In the genomic region with DNA sequence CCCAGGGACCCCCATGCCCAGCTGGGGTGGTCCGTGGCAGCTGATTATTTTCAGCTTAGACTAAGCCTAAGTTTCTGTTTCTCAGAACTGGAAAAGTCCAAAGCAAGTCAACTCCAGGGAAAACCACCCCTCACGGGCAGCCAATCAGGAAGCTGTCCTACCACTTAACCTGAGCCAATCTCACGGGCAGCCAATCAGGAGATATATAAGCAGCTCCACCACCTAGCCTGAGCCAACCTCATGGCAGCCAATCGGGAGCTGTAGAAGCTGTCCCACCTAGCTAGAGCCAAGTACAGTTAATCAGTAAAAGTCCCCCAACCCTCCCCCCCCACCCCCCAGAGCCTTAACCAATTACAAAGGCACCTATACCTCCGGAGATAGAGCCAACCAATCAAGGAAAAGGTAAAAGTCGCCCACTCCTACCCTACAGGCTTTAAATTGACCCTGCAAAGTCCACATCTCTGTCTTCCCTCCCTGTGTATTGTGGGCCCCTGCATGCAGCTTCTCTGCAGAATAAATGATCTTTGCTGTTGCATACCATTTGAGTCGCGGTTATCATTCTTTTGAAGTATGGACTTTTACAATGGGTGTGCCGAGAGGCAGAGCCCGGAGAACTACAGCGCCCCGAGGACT, we compare ENCODE assay signal across 28 mouse cellular contexts. TPM values are rescaled to one million over a fixed set of nuclear protein-coding genes. Genes with fewer than 3 reads are reported as not detected.
DNase-seq lines count a peak whose midpoint lies in the region; ATAC-seq and TF ChIP-seq lines count a peak whose summit lies in the region.
"Had no signal": no experiment of that assay in that cellular context is flagged by ENCODE, and none has a peak within 500 bp of the region (broad histone marks: within the 10 kb centered on the region; RNA-seq: fewer than 3 reads in every experiment).

No protein-coding gene starts in this region.

- H3K4me3 ChIP-seq in kidney, adult 2 months (ENCODE audit: insufficient read depth, low read depth, low read length), result no peak overlapping the region
- peak overlapping the region in 1 of 2 experiments; percentile 48; a peak in 1 of 4 replicates for H3K4me3 ChIP-seq in ES-E14 (ENCODE audit: insufficient read depth in 1 of 2, low read depth in 1 of 2, low read length in 2 of 2, poor library complexity in 1 of 2, severe bottlenecking in 1 of 2)
- no peak overlapping the region for H3K4me3 ChIP-seq in intestine, embryonic 15.5 days (replicated peaks)
- no peak overlapping the region for H3K4me3 ChIP-seq in forebrain, postnatal 0 days (ENCODE audit: low read depth, low read length)
- H3K4me3 ChIP-seq: embryonic facial prominence, embryonic 12.5 days; forebrain, embryonic 15.5 days; heart, adult 2 months; heart, embryonic 12.5 days; hindbrain, embryonic 15.5 days had no signal

- TF ChIP-seq CTCF in kidney, adult 2 months (conservative IDR thresholded peaks at IDR 0.05; ENCODE audit: insufficient read depth, insufficient read length, low read depth, low read length), result no peak
- TF ChIP-seq CTCF in forebrain, postnatal 0 days (IDR thresholded peaks at IDR 0.05; ENCODE audit: low read depth), result no peak

- H3K27ac ChIP-seq in kidney, adult 2 months (ENCODE audit: insufficient read depth, low read depth, low read length), result peak overlapping the region; percentile 37; the same call in 1 of the 2 replicates
- H3K27ac ChIP-seq in ES-E14 (ENCODE audit: insufficient read depth, low read depth, low read length, poor library complexity, severe bottlenecking), result no peak overlapping the region
- peak overlapping the region; percentile 40; the same call in 1 of the 2 replicates for H3K27ac ChIP-seq in intestine, embryonic 15.5 days
- no peak overlapping the region for H3K27ac ChIP-seq in forebrain, postnatal 0 days (ENCODE audit: low read depth, low read length)
- H3K27ac ChIP-seq: embryonic facial prominence, embryonic 12.5 days; forebrain, embryonic 15.5 days; heart, adult 2 months; hindbrain, embryonic 15.5 days had no signal

- H3K27me3 ChIP-seq in kidney, adult 2 months (replicated peaks; ENCODE audit: control insufficient read depth, insufficient read depth, low read length), result no peaks in the 10 kb centered on the region
- no peaks in the 10 kb centered on the region for H3K27me3 ChIP-seq in intestine, embryonic 15.5 days (replicated peaks)
- H3K27me3 ChIP-seq in forebrain, postnatal 0 days (ENCODE audit: insufficient read depth, low read length), result no peaks in the 10 kb centered on the region
- H3K27me3 ChIP-seq: embryonic facial prominence, embryonic 12.5 days; forebrain, embryonic 15.5 days; hindbrain, embryonic 15.5 days had no signal

- H3K4me1 ChIP-seq in kidney, adult 2 months (ENCODE audit: control insufficient read depth, insufficient read depth, low read length), result no peaks in the 10 kb centered on the region
- peaks cover 5 to 13% of the 10 kb centered on the region in 2 experiments; a peak in 2 of 4 replicates for H3K4me1 ChIP-seq in ES-E14 (ENCODE audit: control insufficient read depth in 2 of 2, insufficient read depth in 2 of 2, low read length in 2 of 2, poor library complexity in 1 of 2)
- H3K4me1 ChIP-seq in intestine, embryonic 15.5 days (replicated peaks), result no peaks in the 10 kb centered on the region
- no peaks in the 10 kb centered on the region for H3K4me1 ChIP-seq in forebrain, postnatal 0 days (ENCODE audit: insufficient read depth)
- H3K4me1 ChIP-seq: embryonic facial prominence, embryonic 12.5 days; forebrain, embryonic 15.5 days; heart, embryonic 12.5 days; hindbrain, embryonic 15.5 days had no signal

- H3K9me3 ChIP-seq in ES-E14 (ENCODE audit: control insufficient read depth, insufficient read depth, low read depth, low read length), result no peaks in the 10 kb centered on the region
- H3K9me3 ChIP-seq in intestine, embryonic 15.5 days, result no peaks in the 10 kb centered on the region
- H3K9me3 ChIP-seq in forebrain, postnatal 0 days (ENCODE audit: low read length), result no peaks in the 10 kb centered on the region
- H3K9me3 ChIP-seq: embryonic facial prominence, embryonic 12.5 days; forebrain, embryonic 15.5 days; heart, embryonic 12.5 days; hindbrain, embryonic 15.5 days had no signal

- no peak overlapping the region for H3K9ac ChIP-seq in ES-E14 (ENCODE audit: insufficient read depth, low read depth, low read length, poor library complexity, severe bottlenecking)
- H3K9ac ChIP-seq in intestine, embryonic 15.5 days, result no peak overlapping the region
- H3K9ac ChIP-seq in forebrain, postnatal 0 days, result no peak overlapping the region
- H3K9ac ChIP-seq: embryonic facial prominence, embryonic 12.5 days; forebrain, embryonic 15.5 days; heart, embryonic 12.5 days; hindbrain, embryonic 15.5 days had no signal

- H3K36me3 ChIP-seq in kidney, adult 2 months (ENCODE audit: control insufficient read depth, insufficient read depth, low read length), result no peaks in the 10 kb centered on the region
- no peaks in the 10 kb centered on the region for H3K36me3 ChIP-seq in ES-E14 (ENCODE audit: control insufficient read depth, insufficient read depth, low read length, poor library complexity, severe bottlenecking)
- H3K36me3 ChIP-seq in intestine, embryonic 15.5 days, result no peaks in the 10 kb centered on the region
- H3K36me3 ChIP-seq in forebrain, postnatal 0 days (ENCODE audit: insufficient read depth), result no peaks in the 10 kb centered on the region
- H3K36me3 ChIP-seq: embryonic facial prominence, embryonic 12.5 days; forebrain, embryonic 15.5 days; heart, embryonic 12.5 days; hindbrain, embryonic 15.5 days had no signal

- H3K4me2 ChIP-seq in intestine, embryonic 15.5 days (replicated peaks), result peak overlapping the region; percentile 12; the same call in 1 of the 2 replicates
- no peak overlapping the region for H3K4me2 ChIP-seq in forebrain, postnatal 0 days (ENCODE audit: low read depth)
- H3K4me2 ChIP-seq: embryonic facial prominence, embryonic 12.5 days; forebrain, embryonic 15.5 days; heart, embryonic 12.5 days; hindbrain, embryonic 15.5 days had no signal

- in situ Hi-C loops in ES-E14 (cut with MboI; ENCODE audit: low sequenced_read_pairs in 2 of 2, unreplicated experiment in 2 of 2), result no loop called here

- DNase-seq in kidney, adult 2 months, result peak; percentile 16
- DNase-seq in kidney, postnatal 4 days, result no peak
- DNase-seq in ES-E14 (ENCODE audit: low read depth, low spot score), result peak; percentile 33
- DNase-seq in layer of hippocampus, postnatal 25 days (ENCODE audit: extremely low spot score in 1 of 2, low spot score in 1 of 2), result no peak
- no peak for DNase-seq in forebrain, postnatal 0 days
- DNase-seq in thymus, postnatal 4 days, result no peak
- DNase-seq: cerebellum, adult 11-12 months; cerebellum, adult 9-10 months; cerebellum, postnatal 25 days; gastrocnemius, postnatal 14 days; heart, adult 2 months; heart, postnatal 36 days had no signal

- no peak for TF ChIP-seq POLR2A in kidney, adult 2 months (IDR thresholded peaks at IDR 0.05; ENCODE audit: low read depth, low read length)

- 81% methylated on average over 12 of the region's 12 CpGs for WGBS in kidney, adult 2 months
- WGBS in intestine, embryonic 15.5 days, result 60% methylated on average over 12 of the region's 12 CpGs
- WGBS in forebrain, postnatal 0 days, result 86% methylated on average over 12 of the region's 12 CpGs

- peak; percentile 94 for ATAC-seq in intestine, embryonic 15.5 days
- no peak for ATAC-seq in forebrain, postnatal 0 days
- ATAC-seq: activated CD4-positive, CD25-positive, alpha-beta regulatory T cell, adult 4 months; forebrain, embryonic 15.5 days had no signal

TF ChIP-seq in ES-E14, 5 proteins besides CTCF, POLR2A, EP300 and RAD21 (continues in another document):
- TF ChIP-seq ZNF384 (IDR thresholded peaks at IDR 0.05; ENCODE audit: low read depth, low read length) (no peak), MAFK (IDR thresholded peaks at IDR 0.05; ENCODE audit: insufficient read depth, low read depth, low read length) (no peak), ZC3H11A (IDR thresholded peaks at IDR 0.05; ENCODE audit: borderline replicate concordance, low read depth, low read length) (no peak), CHD2 (IDR thresholded peaks at IDR 0.05; ENCODE audit: low read depth, low read length) (no peak)

RNA-seq across cellular contexts. Expression of gene Mks1, which starts 5.9 kb away (rescaled TPM):
- polyA plus RNA-seq in kidney, adult 2 months (2012; rRNA removed), result 9.6 and 11.3 TPM in 2 replicates
- 14.2 and 21.1 TPM in 2 replicates for total RNA-seq in ES-E14 (2012; rRNA removed)
- polyA plus RNA-seq in intestine, embryonic 15.5 days (2015; fragmentation: Nextera tagmentation; extraction: Ambion mirVana), result 10.2 and 10.5 TPM in 2 replicates
- 1 to 10 TPM; 5.3 to 6.2 TPM for total RNA-seq in layer of hippocampus, postnatal 25 days (2021)
- 6.8 and 11.1 TPM in 2 replicates for total RNA-seq in forebrain, postnatal 0 days (2014; rRNA removed)
- polyA plus RNA-seq in forebrain, postnatal 0 days (2015; fragmentation: Nextera tagmentation; extraction: Ambion mirVana), result 6.1 and 8.8 TPM in 2 replicates

RNA-seq across cellular contexts. Expression of gene Lpo, which starts 19.0 kb away (rescaled TPM):
- 0.22 and 0.50 TPM in 2 replicates for polyA plus RNA-seq in kidney, adult 2 months (2012; rRNA removed)
- total RNA-seq in ES-E14 (2012; rRNA removed), result not detected in 2 replicates
- polyA plus RNA-seq in intestine, embryonic 15.5 days (2015; fragmentation: Nextera tagmentation; extraction: Ambion mirVana), result 0.05 TPM in 1 of 2 replicates, not detected in the other
- total RNA-seq in layer of hippocampus, postnatal 25 days (2021), result 1 to 10 TPM in 1 of 2 experiments, under 1 TPM in 1; 0.45 to 1.0 TPM
- total RNA-seq in forebrain, postnatal 0 days (2014; rRNA removed), result 0.46 and 1.1 TPM in 2 replicates
- polyA plus RNA-seq in forebrain, postnatal 0 days (2015; fragmentation: Nextera tagmentation; extraction: Ambion mirVana), result 0.62 and 1.3 TPM in 2 replicates
- total RNA-seq: adrenal gland, adult 18-20 months; adrenal gland, postnatal 14 days; gastrocnemius, adult 18-20 months; gastrocnemius, postnatal 14 days; heart, adult 2 months; heart, postnatal 36 days had no signal
- polyA plus RNA-seq: activated CD4-positive, CD25-positive, alpha-beta regulatory T cell, adult 4 months; C2C12; heart, embryonic 12.5 days had no signal

RNA-seq across cellular contexts. Expression of gene Epx, which starts 28.3 kb away (rescaled TPM):
- polyA plus RNA-seq in kidney, adult 2 months (2012; rRNA removed), result not detected in 2 replicates
- total RNA-seq in ES-E14 (2012; rRNA removed), result 0.31 and 0.53 TPM in 2 replicates
- polyA plus RNA-seq in intestine, embryonic 15.5 days (2015; fragmentation: Nextera tagmentation; extraction: Ambion mirVana), result 0.14 and 0.16 TPM in 2 replicates
- total RNA-seq in layer of hippocampus, postnatal 25 days (2021), result under 1 TPM; 0.10 to 0.21 TPM
- total RNA-seq in forebrain, postnatal 0 days (2014; rRNA removed), result 0.15 and 0.90 TPM in 2 replicates
- 0.38 and 0.79 TPM in 2 replicates for polyA plus RNA-seq in forebrain, postnatal 0 days (2015; fragmentation: Nextera tagmentation; extraction: Ambion mirVana)
- total RNA-seq: adrenal gland, adult 18-20 months; gastrocnemius, adult 18-20 months; gastrocnemius, postnatal 14 days; heart, adult 2 months; heart, postnatal 36 days had no signal
- polyA plus RNA-seq: activated CD4-positive, CD25-positive, alpha-beta regulatory T cell, adult 4 months; C2C12; embryonic facial prominence, embryonic 12.5 days; heart, adult 2 months; hindbrain, embryonic 11.5 days had no signal

RNA-seq across cellular contexts. Expression of gene Olfr462, which starts 45.0 kb away (rescaled TPM):
- not detected in 2 replicates for polyA plus RNA-seq in kidney, adult 2 months (2012; rRNA removed)
- not detected in 2 replicates for total RNA-seq in ES-E14 (2012; rRNA removed)
- not detected in 2 replicates for polyA plus RNA-seq in intestine, embryonic 15.5 days (2015; fragmentation: Nextera tagmentation; extraction: Ambion mirVana)
- total RNA-seq in layer of hippocampus, postnatal 25 days (2021), result not detected
- total RNA-seq in forebrain, postnatal 0 days (2014; rRNA removed), result not detected in 2 replicates
- polyA plus RNA-seq in forebrain, postnatal 0 days (2015; fragmentation: Nextera tagmentation; extraction: Ambion mirVana), result not detected in 2 replicates
- total RNA-seq: adrenal gland, adult 18-20 months; adrenal gland, postnatal 14 days; gastrocnemius, adult 18-20 months; gastrocnemius, postnatal 14 days; heart, adult 2 months; heart, postnatal 36 days had no signal
- polyA plus RNA-seq: activated CD4-positive, CD25-positive, alpha-beta regulatory T cell, adult 4 months; C2C12; cortical plate, adult 2 months; embryonic facial prominence, embryonic 12.5 days; forebrain, embryonic 11.5 days; forebrain, embryonic 15.5 days; frontal cortex, adult 2 months; gonadal fat pad, adult 2 months; heart, adult 2 months; heart, embryonic 12.5 days; heart, embryonic 16.5 days; hindbrain, embryonic 11.5 days; hindbrain, embryonic 15.5 days had no signal

RNA-seq across cellular contexts. Expression of gene Olfr463, which starts 50.1 kb away (rescaled TPM):
- not detected in 2 replicates for polyA plus RNA-seq in kidney, adult 2 months (2012; rRNA removed)
- total RNA-seq in ES-E14 (2012; rRNA removed), result not detected in 2 replicates
- not detected in 2 replicates for polyA plus RNA-seq in intestine, embryonic 15.5 days (2015; fragmentation: Nextera tagmentation; extraction: Ambion mirVana)
- not detected for total RNA-seq in layer of hippocampus, postnatal 25 days (2021)
- not detected in 2 replicates for total RNA-seq in forebrain, postnatal 0 days (2014; rRNA removed)
- not detected in 2 replicates for polyA plus RNA-seq in forebrain, postnatal 0 days (2015; fragmentation: Nextera tagmentation; extraction: Ambion mirVana)
- total RNA-seq: adrenal gland, adult 18-20 months; adrenal gland, postnatal 14 days; gastrocnemius, adult 18-20 months; gastrocnemius, postnatal 14 days; heart, adult 2 months; heart, postnatal 36 days had no signal
- polyA plus RNA-seq: activated CD4-positive, CD25-positive, alpha-beta regulatory T cell, adult 4 months; C2C12; cortical plate, adult 2 months; embryonic facial prominence, embryonic 12.5 days; forebrain, embryonic 11.5 days; forebrain, embryonic 15.5 days; frontal cortex, adult 2 months; gonadal fat pad, adult 2 months; heart, adult 2 months; heart, embryonic 12.5 days; heart, embryonic 16.5 days; hindbrain, embryonic 11.5 days; hindbrain, embryonic 15.5 days had no signal

Comparison
In these comparisons a context has a peak if more than half of its experiments do, and no peak if none do; other contexts are left out.
1. DNase-seq: peak in kidney, adult 2 months (single experiment) and ES-E14 (single experiment); none in kidney, postnatal 4 days (0 of 2), layer of hippocampus, postnatal 25 days (0 of 2), forebrain, postnatal 0 days (single experiment) and thymus, postnatal 4 days (single experiment).
2. H3K27ac ChIP-seq: peak in kidney, adult 2 months (single experiment) and intestine, embryonic 15.5 days (single experiment); none in ES-E14 (single experiment) and forebrain, postnatal 0 days (single experiment).